Mouse (Mus musculus): ENCODE measurements around the gene Olfr201. TPM values are rescaled to one million over a fixed set of nuclear protein-coding genes. Genes with fewer than 3 reads are reported as not detected.
"Not testable (repeated sequence)": the region's sequence is repeated elsewhere in the genome, so short reads cannot be mapped to it uniquely, and the experiment has no call there.

Olfr201 gene
- not detected in 2 replicates for total RNA-seq (2014; rRNA removed; ENCODE audit: low replicate concordance)
- polyA plus RNA-seq (2015; fragmentation: Nextera tagmentation; extraction: Ambion mirVana), result not detected in 2 replicates

DNA sequence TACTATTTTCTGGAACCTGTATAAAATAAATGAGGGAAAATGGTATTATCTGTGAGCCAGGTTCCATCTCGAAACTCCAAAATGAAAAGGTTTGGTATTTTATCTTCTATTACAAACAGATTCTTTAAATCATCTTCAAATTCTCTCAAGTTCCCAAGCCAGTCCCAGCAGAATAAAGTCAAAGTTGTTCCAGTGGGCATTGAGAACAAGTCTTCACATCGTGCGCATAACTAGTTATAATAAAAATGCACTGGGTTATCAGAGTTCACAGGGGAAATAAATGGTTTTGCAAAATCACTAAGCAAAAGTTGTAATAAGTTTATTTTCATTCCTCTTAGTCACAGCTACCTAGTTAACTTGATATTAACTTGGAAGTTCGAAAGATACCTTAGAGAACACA, at the start of gene Olfr201:
Gene Olfr201, minus strand, starts transcription at position 101 of the 400 bp plus-strand sequence.
- H3K4me2 ChIP-seq (ENCODE audit: low read depth, low read length); H3K9me3 ChIP-seq (replicated peaks; ENCODE audit: control insufficient read depth, low read length); H3K36me3 ChIP-seq (replicated peaks; ENCODE audit: control insufficient read depth, insufficient read depth, low read length); H3K9ac ChIP-seq (replicated peaks; ENCODE audit: low read depth, low read length); H3K4me1 ChIP-seq (ENCODE audit: control insufficient read depth, insufficient read depth); H3K27me3 ChIP-seq (ENCODE audit: control insufficient read depth, insufficient read depth, low read length); ATAC-seq (ENCODE audit: insufficient read depth, low read depth); H3K27ac ChIP-seq (ENCODE audit: low read depth); DNase-seq (ENCODE audit: low spot score); H3K4me3 ChIP-seq (ENCODE audit: low read depth, low read length): not testable (repeated sequence)
- WGBS, result 69% methylated on average over 4 of the region's 4 CpGs

DNA sequence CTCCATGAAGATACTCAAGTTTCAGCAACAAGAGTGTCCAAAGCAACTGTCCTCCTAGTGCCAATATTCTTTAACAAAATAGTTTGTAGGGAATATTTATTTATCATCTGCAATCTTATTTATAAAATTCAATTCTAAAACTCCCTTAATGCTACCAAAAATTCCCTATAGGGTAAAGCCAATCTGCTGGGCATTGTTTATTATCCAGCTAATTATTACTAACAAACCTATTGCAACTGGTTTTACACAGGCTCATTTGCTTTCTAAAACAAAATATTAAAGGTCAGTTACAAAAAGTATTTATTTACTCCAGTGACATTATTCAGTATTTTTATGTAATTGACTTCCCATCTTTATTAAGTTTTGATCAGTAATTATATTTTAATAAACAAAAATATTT, 45.7 kb upstream of the Olfr201 start, which contains the start of gene Olfr204:
Gene Olfr204, minus strand, starts transcription at position 101 of the 400 bp plus-strand sequence.
- H3K9me3 ChIP-seq (replicated peaks; ENCODE audit: control insufficient read depth, low read length), result no peaks in the 10 kb centered on the region
- TF ChIP-seq CTCF (IDR thresholded peaks at IDR 0.05; ENCODE audit: low read depth), result no peak
- TF ChIP-seq EP300 (IDR thresholded peaks at IDR 0.05; ENCODE audit: low read depth), result no peak
- ATAC-seq (ENCODE audit: insufficient read depth, low read depth), result no peak

GRCm38 (mm10) chr16:59298581-59298980, 26.1 kb upstream of the Olfr201 start, which contains the start of gene Olfr203:
Gene Olfr203 (plus strand): TSS chr16:59298881.
- Histone ChIP-seq H3K4me2 (ENCODE audit: low read depth, low read length) (no peak within 1 kb of the TSS), H3K4me1 (ENCODE audit: control insufficient read depth, insufficient read depth) (no peaks in the 10 kb centered on the region), H3K9me3 (replicated peaks; ENCODE audit: control insufficient read depth, low read length) (no peaks in the 10 kb centered on the region), H3K36me3 (replicated peaks; ENCODE audit: control insufficient read depth, insufficient read depth, low read length) (no peaks in the 10 kb centered on the region), H3K27me3 (ENCODE audit: control insufficient read depth, insufficient read depth, low read length) (no peaks in the 10 kb centered on the region), H3K9ac (replicated peaks; ENCODE audit: low read depth, low read length) (no peak within 1 kb of the TSS), H3K27ac (ENCODE audit: low read depth) (no peak within 1 kb of the TSS), H3K4me3 (ENCODE audit: low read depth, low read length) (no peak within 1 kb of the TSS)
- 66% methylated on average over 2 of the region's 2 CpGs for WGBS
- TF ChIP-seq EP300 (IDR thresholded peaks at IDR 0.05; ENCODE audit: low read depth) (no peak), CTCF (IDR thresholded peaks at IDR 0.05; ENCODE audit: low read depth) (no peak)
- DNase-seq (ENCODE audit: low spot score) (no peak), ATAC-seq (ENCODE audit: insufficient read depth, low read depth) (no peak)

More for the DNA sequence above, 45.7 kb upstream of the Olfr201 start, which contains the start of gene Olfr204:
- Histone ChIP-seq H3K9ac (replicated peaks; ENCODE audit: low read depth, low read length) (no peak within 1 kb of the TSS), H3K36me3 (replicated peaks; ENCODE audit: control insufficient read depth, insufficient read depth, low read length) (no peaks in the 10 kb centered on the region), H3K27ac (ENCODE audit: low read depth) (no peak within 1 kb of the TSS), H3K27me3 (ENCODE audit: control insufficient read depth, insufficient read depth, low read length) (no peaks in the 10 kb centered on the region), H3K4me2 (ENCODE audit: low read depth, low read length) (no peak within 1 kb of the TSS), H3K4me3 (ENCODE audit: low read depth, low read length) (no peak within 1 kb of the TSS), H3K4me1 (ENCODE audit: control insufficient read depth, insufficient read depth) (no peaks in the 10 kb centered on the region)
- DNase-seq (ENCODE audit: low spot score), result no peak

DNA sequence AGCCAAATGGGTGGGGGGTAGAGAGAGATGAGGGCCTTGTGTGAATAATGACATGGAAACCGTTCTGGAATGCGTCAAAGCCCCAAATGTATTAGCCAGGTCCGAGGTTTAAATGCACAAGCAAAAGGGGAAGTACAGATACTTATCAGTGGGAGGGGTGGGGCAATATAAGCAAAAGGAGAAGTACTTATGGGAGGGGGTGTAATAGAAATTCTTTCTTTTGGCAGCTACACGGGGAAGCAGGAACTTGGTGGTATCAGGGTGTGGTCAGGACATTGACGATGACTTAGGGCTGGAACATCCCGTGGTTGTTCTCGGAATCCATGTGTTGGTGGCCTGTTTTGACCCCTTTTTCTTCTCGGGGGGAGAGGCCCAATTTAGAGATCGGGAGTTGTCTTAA, 15.1 kb upstream of the Olfr201 start:
- H3K4me2 ChIP-seq (ENCODE audit: low read depth, low read length); H3K9me3 ChIP-seq (replicated peaks; ENCODE audit: control insufficient read depth, low read length); H3K27ac ChIP-seq (ENCODE audit: low read depth); DNase-seq (ENCODE audit: low spot score); H3K36me3 ChIP-seq (replicated peaks; ENCODE audit: control insufficient read depth, insufficient read depth, low read length); H3K4me3 ChIP-seq (ENCODE audit: low read depth, low read length); H3K9ac ChIP-seq (replicated peaks; ENCODE audit: low read depth, low read length); H3K27me3 ChIP-seq (ENCODE audit: control insufficient read depth, insufficient read depth, low read length); ATAC-seq (ENCODE audit: insufficient read depth, low read depth); H3K4me1 ChIP-seq (ENCODE audit: control insufficient read depth, insufficient read depth): not testable (repeated sequence)
- 75% methylated on average over 9 of the region's 9 CpGs for WGBS

DNA sequence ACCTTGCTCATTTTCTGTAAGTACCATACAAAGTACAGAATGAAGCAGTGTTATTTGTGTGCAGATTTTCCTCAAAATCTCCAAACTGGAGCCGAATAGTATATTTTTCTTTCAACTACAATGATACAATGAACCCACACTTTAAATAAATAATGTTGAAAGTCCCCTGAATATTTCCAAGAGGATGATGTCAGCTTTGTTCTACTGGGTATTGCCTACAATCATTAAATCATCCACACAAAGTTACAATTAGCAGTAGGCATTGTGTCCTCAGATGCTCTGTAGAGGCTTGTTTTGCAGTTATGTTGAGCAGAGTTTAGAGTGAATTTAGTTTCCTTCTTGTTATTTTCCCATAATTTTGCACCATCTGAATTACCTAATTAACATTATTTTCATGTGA, 14.3 kb upstream of the Olfr201 start, which contains the start of gene Olfr202:
Gene Olfr202, minus strand, starts transcription at position 101 of the 400 bp plus-strand sequence.
- no peak within 1 kb of the TSS for H3K4me2 ChIP-seq (ENCODE audit: low read depth, low read length)
- no peak for ATAC-seq (ENCODE audit: insufficient read depth, low read depth)
- DNase-seq (ENCODE audit: low spot score), result no peak
- no peak for TF ChIP-seq CTCF (IDR thresholded peaks at IDR 0.05; ENCODE audit: low read depth)
- no peaks in the 10 kb centered on the region for H3K27me3 ChIP-seq (ENCODE audit: control insufficient read depth, insufficient read depth, low read length)
- H3K4me1 ChIP-seq (ENCODE audit: control insufficient read depth, insufficient read depth), result no peaks in the 10 kb centered on the region
- no peak within 1 kb of the TSS for H3K9ac ChIP-seq (replicated peaks; ENCODE audit: low read depth, low read length)
- no peaks in the 10 kb centered on the region for H3K36me3 ChIP-seq (replicated peaks; ENCODE audit: control insufficient read depth, insufficient read depth, low read length)
- H3K9me3 ChIP-seq (replicated peaks; ENCODE audit: control insufficient read depth, low read length), result no peaks in the 10 kb centered on the region
- no peak within 1 kb of the TSS for H3K4me3 ChIP-seq (ENCODE audit: low read depth, low read length)
- 74% methylated on average over 1 of the region's 1 CpGs for WGBS
- H3K27ac ChIP-seq (ENCODE audit: low read depth), result no peak within 1 kb of the TSS

GRCm38 (mm10) chr16:59283476-59283875, 11.0 kb upstream of the Olfr201 start:
- Histone ChIP-seq H3K27me3 (ENCODE audit: control insufficient read depth, insufficient read depth, low read length) (no peaks in the 10 kb centered on the region), H3K4me2 (ENCODE audit: low read depth, low read length) (no peak overlapping the region), H3K4me3 (ENCODE audit: low read depth, low read length) (no peak overlapping the region), H3K4me1 (ENCODE audit: control insufficient read depth, insufficient read depth) (no peaks in the 10 kb centered on the region), H3K36me3 (replicated peaks; ENCODE audit: control insufficient read depth, insufficient read depth, low read length) (no peaks in the 10 kb centered on the region), H3K9me3 (replicated peaks; ENCODE audit: control insufficient read depth, low read length) (no peaks in the 10 kb centered on the region), H3K27ac (ENCODE audit: low read depth) (no peak overlapping the region), H3K9ac (replicated peaks; ENCODE audit: low read depth, low read length) (no peak overlapping the region)
- ATAC-seq (ENCODE audit: insufficient read depth, low read depth) (no peak), DNase-seq (ENCODE audit: low spot score) (no peak)
- TF ChIP-seq EP300 (IDR thresholded peaks at IDR 0.05; ENCODE audit: low read depth), result no peak
- no peak for TF ChIP-seq CTCF (IDR thresholded peaks at IDR 0.05; ENCODE audit: low read depth)
- 56% methylated on average over 1 of the region's 1 CpGs for WGBS

Measured in heart, postnatal 0 days (tissue).